Mouse (Mus musculus) heart, adult 2 months (tissue): ENCODE data around the gene Prss35. TPM values are rescaled to one million over a fixed set of nuclear protein-coding genes. Genes with fewer than 3 reads are reported as not detected.

Experiments used
- DNase-seq, 2 experiments: peaks; one replicate each; pipeline ENCODE4 v3.0.0; 2021
- H3K27ac ChIP-seq: fragments of 200-600 bp; 2 replicates; pipeline ENCODE4 v1.8.1; 2022
- H3K27me3 ChIP-seq: fragments of 200-500 bp; 2 replicates; pipeline ENCODE4 v1.6.1; 2012; ENCODE audit warnings: mild to moderate bottlenecking, low read length, inconsistent platforms, mixed read lengths; ENCODE audit not compliant: control insufficient read depth, insufficient read depth
- H3K36me3 ChIP-seq: fragments of 200-500 bp; 2 replicates; pipeline ENCODE4 v1.6.1; 2012; ENCODE audit warnings: low read length, inconsistent platforms; ENCODE audit not compliant: control insufficient read depth, insufficient read depth
- H3K4me1 ChIP-seq: fragments of 200-500 bp; 2 replicates; pipeline ENCODE4 v1.6.1; 2011; ENCODE audit warnings: low read length; ENCODE audit not compliant: control insufficient read depth, insufficient read depth
- H3K4me3 ChIP-seq: fragments of 200-600 bp; 2 replicates; pipeline ENCODE4 v1.8.1; 2022
- H3K79me2 ChIP-seq: fragments of 200-500 bp; replicated peaks from 2 replicates; pipeline ENCODE4 v1.6.1; 2012; ENCODE audit warnings: mild to moderate bottlenecking, inconsistent platforms, low read length, moderate library complexity, mixed read lengths; ENCODE audit not compliant: control insufficient read depth, insufficient read depth
- H3K9ac ChIP-seq: fragments of 200-500 bp; 2 replicates; pipeline ENCODE4 v1.6.1; 2012; ENCODE audit warnings: low read depth, mild to moderate bottlenecking, control low read depth, inconsistent platforms, low read length, mixed read lengths
- CTCF ChIP-seq: fragments of 200-600 bp; IDR thresholded peaks from 2 replicates; pipeline ENCODE4 v1.8.1; 2022; ENCODE audit warnings: antibody characterized with exemption, mild to moderate bottlenecking, moderate library complexity
- EP300 ChIP-seq: fragments of 200-500 bp; IDR thresholded peaks from 2 replicates; pipeline ENCODE4 v1.6.1; 2011; ENCODE audit warnings: low read depth, low read length, control low read depth; ENCODE audit not compliant: insufficient read depth
- POLR2A ChIP-seq: fragments of 200-500 bp; IDR thresholded peaks from 2 replicates; pipeline ENCODE4 v1.6.1; 2011; ENCODE audit warnings: mild to moderate bottlenecking, low read depth, low read length, control low read depth; ENCODE audit not compliant: insufficient read depth
- WGBS: fragments of 180-500 bp; shearing (Covaris S2); methylation state at CpG from one replicate; pipeline ENCODE4 v1.1.7; 2018; 5-methylcytosine and 5-hydroxymethylcytosine counted together
- intact Hi-C: fragments of 180-260 bp; cut with DNase I; formaldehyde crosslinking; loops from one replicate; pipeline ENCODE4 v1.15.1; 2025
- long read RNA-seq: library from polyadenylated mRNA; stranded (forward); transcript quantifications from one replicate; pipeline ENCODE4 v2.0.0, GENCODE M21; 2021
- polyA plus RNA-seq: library from polyadenylated mRNA; depleted of rRNA; stranded (reverse); fragments of >200 nt; gene quantifications from 2 replicates; pipeline ENCODE4 v1.2.3, GENCODE M21; 2012; rRNA removed
- total RNA-seq, 2 experiments: library from RNA; stranded (reverse); gene quantifications; 2 replicates each; pipeline ENCODE4 v1.2.3; 2021

Gene Prss35
- total RNA-seq (under 1 TPM; 0.30 to 0.37 TPM), polyA plus RNA-seq (0.16 and 0.56 TPM in 2 replicates)
- long read RNA-seq, partial matches to known transcripts = 0 of 1 reads
- long read RNA-seq, other reads (novel, unspliced or antisense) = 0 of 1 reads

- 8% methylated on average over 19 of the region's 19 CpGs for WGBS
Observed at GRCm38 (mm10) chr9:86742959-86743911, at the start of gene Prss35. Gene Prss35 (plus strand): TSS chr9:86743649.

GRCm38 (mm10) chr9:86693935-86694334 is 49.5 kb upstream of the Prss35 start:
- Histone ChIP-seq H3K4me3 (no peak overlapping the region), H3K27me3 (no peaks in the 10 kb centered on the region), H3K36me3 (no peaks in the 10 kb centered on the region), H3K27ac (no peak overlapping the region), H3K9ac (no peak overlapping the region), H3K4me1 (no peaks in the 10 kb centered on the region), H3K79me2 (no peaks in the 10 kb centered on the region)
- intact Hi-C loops = loop anchor here (10.0 kb wide), 1 partner anchor 99 kb away; no protein-coding TSS in a partner anchor
- DNase-seq = no peak
- WGBS = 91% methylated on average over 6 of the region's 6 CpGs
- TF ChIP-seq EP300 (no peak), CTCF (no peak), POLR2A (no peak)

More at GRCm38 (mm10) chr9:86742959-86743911, at the start of gene Prss35:
- H3K9ac ChIP-seq = no peak within 1 kb of the TSS
- H3K79me2 ChIP-seq = no peaks in the 10 kb centered on the region
- H3K4me3 ChIP-seq = no peak within 1 kb of the TSS
- no peaks in the 10 kb centered on the region for H3K27me3 ChIP-seq
- no peak for DNase-seq
- intact Hi-C loops = no loop called here
- no peaks in the 10 kb centered on the region for H3K36me3 ChIP-seq
- H3K4me1 ChIP-seq = no peaks in the 10 kb centered on the region
- no peak for TF ChIP-seq POLR2A
- no peak for TF ChIP-seq EP300
- no peak for TF ChIP-seq CTCF
- H3K27ac ChIP-seq = no peak within 1 kb of the TSS

- Histone ChIP-seq H3K4me1 (no peaks in the 10 kb centered on the region), H3K27ac (no peak overlapping the region; the same call in 1 of the 2 replicates), H3K4me3 (peak overlapping the region; percentile 75; the same call in 1 of the 2 replicates), H3K79me2 (no peaks in the 10 kb centered on the region), H3K27me3 (no peaks in the 10 kb centered on the region), H3K36me3 (no peaks in the 10 kb centered on the region), H3K9ac (no peak overlapping the region)
- intact Hi-C loops = loop anchor here (5.0 to 10.0 kb wide), 2 partner anchors 47 to 100 kb away; no protein-coding TSS in a partner anchor
- TF ChIP-seq CTCF (no peak), EP300 (no peak), POLR2A (no peak)
- WGBS = 93% methylated on average over 7 of the region's 7 CpGs
- no peak for DNase-seq
Observed at GRCm38 (mm10) chr9:86694644-86695043, 48.8 kb upstream of the Prss35 start.

GRCm38 (mm10) chr9:86695199-86695817 is 48.1 kb upstream of the Prss35 start:
- Histone ChIP-seq H3K4me3 (peak overlapping the region; percentile 75), H3K79me2 (no peaks in the 10 kb centered on the region), H3K9ac (peak overlapping the region; percentile 88), H3K4me1 (no peaks in the 10 kb centered on the region), H3K27ac (peak overlapping the region; percentile 84), H3K36me3 (no peaks in the 10 kb centered on the region), H3K27me3 (no peaks in the 10 kb centered on the region)
- 2% methylated on average over 54 of the region's 56 CpGs for WGBS
- no peak for TF ChIP-seq EP300
- no peak for TF ChIP-seq POLR2A
- no peak for TF ChIP-seq CTCF
- DNase-seq = peak; percentile 46 to 71
- intact Hi-C loops = loop anchor here (5.0 to 10.0 kb wide), 2 partner anchors 48 to 101 kb away; no protein-coding TSS in a partner anchor

- Histone ChIP-seq H3K79me2 (no peaks in the 10 kb centered on the region), H3K27me3 (no peaks in the 10 kb centered on the region), H3K4me1 (no peaks in the 10 kb centered on the region), H3K27ac (peak within 1 kb of the TSS; percentile 84), H3K4me3 (peak within 1 kb of the TSS; percentile 75), H3K36me3 (no peaks in the 10 kb centered on the region), H3K9ac (peak within 1 kb of the TSS; percentile 88)
- intact Hi-C loops = loop anchor here (5.0 to 10.0 kb wide), 2 partner anchors 49 to 101 kb away; no protein-coding TSS in a partner anchor
- TF ChIP-seq POLR2A = no peak
- peak in 1 of 2 experiments; percentile 65 for DNase-seq
- WGBS = 3% methylated on average over 31 of the region's 46 CpGs
Observed at GRCm38 (mm10) chr9:86695818-86696261, 47.6 kb upstream of the Prss35 start, which contains the start of gene Me1. Gene Me1 (minus strand): TSS chr9:86695953.
